Mouse (Mus musculus): ENCODE measurements around the gene Cplane1. TPM values are rescaled to one million over a fixed set of nuclear protein-coding genes. Genes with fewer than 3 reads are reported as not detected.

Cplane1 gene
- polyA plus RNA-seq, 1 experiment from 2014 or later, result 3.2 TPM

Other genes with a start within 250 kb of the Cplane1 start
- 30.9 to 40.5 TPM (median 35.5 TPM) in 3 replicates for gene Wdr70, start 69.9 kb upstream of the Cplane1 start, polyA plus RNA-seq (2018)
- gene Nup155, start 59.8 kb upstream of the Cplane1 start, polyA plus RNA-seq (2018), result 7.4 to 17.0 TPM (median 9.2 TPM) in 3 replicates

All from macrophage (primary cell).